Mouse (Mus musculus) limb, embryonic 12.5 days (tissue): ENCODE results near the gene Acsf2. TPM values are rescaled to one million over a fixed set of nuclear protein-coding genes. Genes with fewer than 3 reads are reported as not detected.
A peak's percentile ranks its signal among the peaks of the same experiment; 100 is the strongest.
"Not testable (repeated sequence)": the region's sequence is repeated elsewhere in the genome, so short reads cannot be mapped to it uniquely, and the experiment has no call there.

Experiments
- ATAC-seq: fragments of 200-750 bp; cut with Nextera tagmentation; 2 replicates; pipeline ENCODE4 v1.8.0; 2017; ENCODE audit warnings: low read depth, moderate TSS enrichment; ENCODE audit not compliant: insufficient number of reproducible peaks, insufficient read depth, low FRiP score, low TSS enrichment
- H3K27ac ChIP-seq: fragments of 300-500 bp; sonication (generic); 2 replicates; pipeline ENCODE4 v1.5.1; 2016; ENCODE audit warnings: mild to moderate bottlenecking, moderate library complexity
- H3K27me3 ChIP-seq: fragments of 300-500 bp; sonication (generic); 2 replicates; pipeline ENCODE4 v1.6.1; 2016; ENCODE audit warnings: mild to moderate bottlenecking, moderate library complexity
- H3K36me3 ChIP-seq: fragments of 300-500 bp; sonication (generic); 2 replicates; pipeline ENCODE4 v1.6.1; 2016; ENCODE audit warnings: mild to moderate bottlenecking, moderate library complexity
- H3K4me1 ChIP-seq: fragments of 300-500 bp; sonication (generic); replicated peaks from 2 replicates; pipeline ENCODE4 v1.6.1; 2016
- H3K4me2 ChIP-seq: fragments of 300-500 bp; sonication (generic); 2 replicates; pipeline ENCODE4 v1.6.1; 2016; ENCODE audit warnings: mild to moderate bottlenecking, moderate library complexity
- H3K4me3 ChIP-seq: fragments of 300-500 bp; sonication (generic); replicated peaks from 2 replicates; pipeline ENCODE4 v1.5.1; 2016; ENCODE audit warnings: mild to moderate bottlenecking
- H3K9ac ChIP-seq: fragments of 300-500 bp; sonication (generic); replicated peaks from 2 replicates; pipeline ENCODE4 v1.6.1; 2016; ENCODE audit warnings: mild to moderate bottlenecking, moderate library complexity
- H3K9me3 ChIP-seq: fragments of 300-500 bp; sonication (generic); 2 replicates; pipeline ENCODE4 v1.6.1; 2016; ENCODE audit warnings: mild to moderate bottlenecking, moderate library complexity
- WGBS: fragments of 180-500 bp; shearing (Covaris S2); methylation state at CpG from one replicate; pipeline ENCODE4 v1.1.7; 2016; 5-methylcytosine and 5-hydroxymethylcytosine counted together
- polyA plus RNA-seq: library from polyadenylated mRNA; unstranded; fragments of >200 nt; fragmentation: Nextera tagmentation; extraction: Ambion mirVana; gene quantifications from 2 replicates; pipeline ENCODE4 v1.2.1, GENCODE M21; 2016

The Acsf2 gene
- 5.0 and 6.0 TPM in 2 replicates for polyA plus RNA-seq

DNA sequence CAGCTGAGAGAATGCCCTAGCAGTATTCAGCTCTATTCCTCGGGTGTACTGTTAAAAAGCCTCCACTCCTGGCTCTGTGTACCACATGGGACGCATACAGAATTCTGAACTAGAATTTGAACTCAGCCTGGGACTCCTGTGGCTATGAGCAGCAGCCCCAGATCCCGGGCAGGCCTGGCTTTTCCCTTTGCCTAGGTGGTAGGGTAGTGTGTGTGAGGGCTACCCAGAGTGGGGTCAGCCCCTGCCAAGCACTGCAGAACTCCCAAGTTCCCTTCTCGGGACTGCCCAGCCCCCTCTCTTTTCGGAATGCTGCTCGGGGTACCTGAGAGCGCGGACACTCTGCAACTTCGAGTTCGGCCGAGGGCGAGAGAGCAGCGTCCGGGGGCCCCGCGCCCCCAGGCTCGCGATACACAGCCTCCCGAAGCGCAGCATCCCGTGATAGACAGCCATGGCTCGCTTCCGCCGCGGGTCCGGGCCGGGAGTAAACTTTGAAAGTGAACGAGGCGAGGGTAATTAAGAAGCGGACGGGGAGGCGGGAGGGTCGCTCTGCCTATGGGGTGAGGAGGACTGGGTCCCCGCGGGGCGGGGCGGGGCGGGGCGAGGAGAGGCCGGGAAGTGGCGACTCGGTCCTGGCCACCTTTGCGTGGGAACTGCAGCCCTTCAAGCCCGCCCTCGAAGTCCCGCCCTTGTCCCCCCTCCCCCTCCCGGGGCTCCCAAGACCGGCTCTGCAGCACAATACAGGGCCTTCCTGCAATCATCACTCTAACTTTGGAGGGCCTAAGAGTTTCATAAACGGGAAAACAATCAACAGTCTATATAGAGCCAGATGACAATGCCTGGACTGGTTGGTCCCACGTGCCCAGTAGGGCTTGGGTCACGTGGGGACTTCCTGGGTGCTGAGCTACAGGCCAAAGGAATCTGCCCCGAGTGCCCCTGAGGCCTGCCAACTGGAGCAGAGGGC lies at the start of gene Acsf2:
Acsf2 (minus strand) TSS at position 551 of the 961 bp plus-strand sequence.
- 2% methylated on average over 48 of the region's 52 CpGs for WGBS
- H3K9me3 ChIP-seq = no peaks in the 10 kb centered on the region
- H3K4me2 ChIP-seq = peak within 1 kb of the TSS; percentile 60
- peaks cover 7% of the 10 kb centered on the region; the same call in 1 of the 2 replicates for H3K36me3 ChIP-seq
- H3K27me3 ChIP-seq = peaks cover 4% of the 10 kb centered on the region; the same call in 1 of the 2 replicates
- peak within 1 kb of the TSS; percentile 74 for H3K9ac ChIP-seq
- H3K4me3 ChIP-seq = peak within 1 kb of the TSS; percentile 59
- peaks cover 13% of the 10 kb centered on the region for H3K4me1 ChIP-seq
- ATAC-seq = peak; percentile 90
- peak within 1 kb of the TSS; percentile 67 for H3K27ac ChIP-seq

GRCm38 (mm10) chr11:94651241-94651640 lies 49.6 kb upstream of the Acsf2 start:
- not testable (repeated sequence) for H3K27me3 ChIP-seq, H3K9ac ChIP-seq, H3K9me3 ChIP-seq, H3K4me3 ChIP-seq, ATAC-seq, H3K27ac ChIP-seq, H3K4me2 ChIP-seq
- 94% methylated on average over 5 of the region's 7 CpGs for WGBS
- peaks cover 54% of the 10 kb centered on the region for H3K36me3 ChIP-seq
- H3K4me1 ChIP-seq = peaks cover 17% of the 10 kb centered on the region

- H3K9me3 ChIP-seq = no peaks in the 10 kb centered on the region
- H3K27me3 ChIP-seq = no peaks in the 10 kb centered on the region
- no peak overlapping the region for H3K4me3 ChIP-seq
Observed at GRCm38 (mm10) chr11:94646457-94646856, 44.8 kb upstream of the Acsf2 start.

GRCm38 (mm10) chr11:94644461-94645219 lies 43.0 kb upstream of the Acsf2 start:
- no peaks in the 10 kb centered on the region for H3K27me3 ChIP-seq
- H3K4me1 ChIP-seq = no peaks in the 10 kb centered on the region
- H3K9ac ChIP-seq = no peak overlapping the region
- 91% methylated on average over 8 of the region's 8 CpGs for WGBS
- no peak for ATAC-seq
- peaks cover 97% of the 10 kb centered on the region for H3K36me3 ChIP-seq
- no peaks in the 10 kb centered on the region for H3K9me3 ChIP-seq
- H3K27ac ChIP-seq = no peak overlapping the region
- H3K4me2 ChIP-seq = no peak overlapping the region
- H3K4me3 ChIP-seq = no peak overlapping the region

More at GRCm38 (mm10) chr11:94646457-94646856, 44.8 kb upstream of the Acsf2 start:
- H3K4me2 ChIP-seq = no peak overlapping the region
- H3K36me3 ChIP-seq = peaks cover 95% of the 10 kb centered on the region
- 96% methylated on average over 4 of the region's 4 CpGs for WGBS
- no peak overlapping the region for H3K27ac ChIP-seq
- no peaks in the 10 kb centered on the region for H3K4me1 ChIP-seq
- no peak overlapping the region for H3K9ac ChIP-seq
- no peak for ATAC-seq

DNA sequence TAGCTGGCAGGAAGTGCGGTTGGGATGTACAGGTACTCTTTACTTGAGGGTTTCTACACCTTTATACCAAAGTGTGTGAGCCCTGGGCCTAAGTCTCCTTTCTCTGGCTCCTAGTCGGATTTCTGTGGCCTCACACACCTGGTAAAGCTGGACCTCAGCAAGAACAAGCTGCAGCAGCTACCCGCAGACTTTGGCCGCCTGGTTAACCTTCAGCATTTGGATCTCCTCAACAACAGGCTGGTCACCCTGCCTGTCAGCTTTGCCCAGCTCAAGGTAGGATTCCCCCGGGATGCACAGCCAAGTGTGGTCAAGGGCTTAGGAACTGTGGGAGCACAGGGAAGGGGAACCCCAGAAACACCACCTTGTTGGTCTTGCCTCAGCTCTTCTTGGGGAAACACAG lies 32.8 kb upstream of the Acsf2 start:
- no peak for ATAC-seq
- Histone ChIP-seq H3K36me3 (peaks cover 79% of the 10 kb centered on the region), H3K27ac (no peak overlapping the region), H3K9me3 (no peaks in the 10 kb centered on the region), H3K4me2 (no peak overlapping the region), H3K4me3 (no peak overlapping the region), H3K27me3 (no peaks in the 10 kb centered on the region), H3K9ac (no peak overlapping the region), H3K4me1 (peaks cover 12% of the 10 kb centered on the region)
- WGBS = 89% methylated on average over 5 of the region's 5 CpGs

GRCm38 (mm10) chr11:94632988-94633387 lies 31.3 kb upstream of the Acsf2 start:
- no peak for ATAC-seq
- 81% methylated on average over 8 of the region's 8 CpGs for WGBS

GRCm38 (mm10) chr11:94631969-94632368 lies 30.3 kb upstream of the Acsf2 start:
- H3K36me3 ChIP-seq = peaks cover 54% of the 10 kb centered on the region
- WGBS = 96% methylated on average over 5 of the region's 5 CpGs

More at GRCm38 (mm10) chr11:94632988-94633387, 31.3 kb upstream of the Acsf2 start:
- Histone ChIP-seq H3K4me3 (no peak overlapping the region), H3K4me2 (no peak overlapping the region), H3K4me1 (peaks cover 12% of the 10 kb centered on the region), H3K36me3 (peaks cover 64% of the 10 kb centered on the region), H3K9ac (no peak overlapping the region), H3K27me3 (no peaks in the 10 kb centered on the region), H3K27ac (no peak overlapping the region), H3K9me3 (no peaks in the 10 kb centered on the region)

DNA sequence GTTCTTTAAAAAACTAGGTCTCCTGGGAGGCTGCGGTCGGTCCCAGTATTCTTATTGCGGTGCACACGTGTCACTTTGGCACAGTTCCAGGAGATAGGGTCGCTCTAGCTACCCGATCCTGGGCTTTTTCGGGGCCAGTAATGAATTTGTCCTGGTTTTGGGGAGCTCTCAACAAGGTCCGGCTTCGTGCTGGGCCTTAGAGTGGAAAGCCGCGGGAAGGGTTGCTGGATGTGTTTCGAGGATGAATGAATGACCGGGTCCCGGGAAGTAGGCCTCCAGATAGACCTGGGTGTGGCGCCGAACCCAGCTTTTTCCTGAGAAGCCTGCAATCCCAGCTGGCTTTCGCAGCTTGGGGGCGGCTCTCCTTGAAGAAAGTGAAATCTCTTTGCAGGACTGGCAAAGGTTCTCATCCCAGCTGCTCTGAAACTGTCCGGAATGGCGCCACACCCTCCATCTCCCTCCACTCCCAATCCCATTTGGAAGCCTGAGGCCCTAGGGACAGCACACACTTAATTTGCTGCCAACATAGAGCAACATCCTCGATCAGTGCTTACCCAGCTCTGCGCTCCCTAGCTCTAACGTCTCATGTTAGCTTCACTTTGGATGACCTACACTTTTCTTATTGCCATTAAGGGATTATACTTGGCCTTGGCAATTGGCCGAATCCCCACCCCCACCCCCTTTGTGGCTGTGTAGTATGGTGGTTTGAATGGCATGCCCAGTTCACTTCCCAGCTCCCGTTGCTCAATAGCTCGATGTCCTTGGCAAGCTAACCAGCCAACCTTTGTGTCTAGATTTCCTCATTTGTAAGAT lies 28.7 kb upstream of the Acsf2 start:
- peaks cover 39% of the 10 kb centered on the region for H3K36me3 ChIP-seq
- no peaks in the 10 kb centered on the region for H3K27me3 ChIP-seq
- H3K4me3 ChIP-seq = peak overlapping the region; percentile 88
- H3K9ac ChIP-seq = peak overlapping the region; percentile 82
- H3K27ac ChIP-seq = peak overlapping the region; percentile 56
- peaks cover 12% of the 10 kb centered on the region for H3K4me1 ChIP-seq
- WGBS = 15% methylated on average over 26 of the region's 26 CpGs
- no peaks in the 10 kb centered on the region for H3K9me3 ChIP-seq
- peak; percentile 57; the same call in 1 of the 2 replicates for ATAC-seq
- H3K4me2 ChIP-seq = peak overlapping the region; percentile 86

More at GRCm38 (mm10) chr11:94631969-94632368, 30.3 kb upstream of the Acsf2 start:
- no peak overlapping the region for H3K4me3 ChIP-seq
- H3K4me1 ChIP-seq = peaks cover 12% of the 10 kb centered on the region
- H3K27me3 ChIP-seq = no peaks in the 10 kb centered on the region
- no peak overlapping the region for H3K27ac ChIP-seq
- H3K9ac ChIP-seq = no peak overlapping the region
- no peak for ATAC-seq
- H3K4me2 ChIP-seq = no peak overlapping the region
- H3K9me3 ChIP-seq = no peaks in the 10 kb centered on the region

DNA sequence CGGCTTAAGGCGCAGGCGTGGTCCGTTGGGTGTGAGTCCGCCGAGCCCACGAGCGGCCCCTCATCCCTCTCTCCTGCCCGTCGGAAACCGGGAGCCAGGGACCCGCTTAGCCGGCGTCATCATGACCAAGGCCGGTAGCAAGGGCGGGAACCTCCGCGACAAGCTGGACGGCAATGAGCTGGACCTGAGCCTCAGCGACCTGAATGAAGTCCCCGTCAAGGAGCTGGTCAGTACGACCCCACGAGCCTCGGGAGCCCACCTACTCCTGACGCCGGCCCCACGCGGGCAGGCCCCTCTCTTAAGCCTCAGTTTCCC lies 28.2 kb upstream of the Acsf2 start:
- H3K9ac ChIP-seq = peak overlapping the region; percentile 82

GRCm38 (mm10) chr11:94629199-94629883 lies 27.7 kb upstream of the Acsf2 start, which contains the start of gene Lrrc59:
Lrrc59 (plus strand) TSS chr11:94629767.
- peaks cover 12% of the 10 kb centered on the region for H3K4me1 ChIP-seq
- WGBS = 4% methylated on average over 41 of the region's 41 CpGs
- no peaks in the 10 kb centered on the region for H3K27me3 ChIP-seq
- peak within 1 kb of the TSS; percentile 86 for H3K4me2 ChIP-seq
- peak within 1 kb of the TSS; percentile 82 for H3K9ac ChIP-seq
- H3K9me3 ChIP-seq = no peaks in the 10 kb centered on the region
- peak; percentile 97 for ATAC-seq
- H3K27ac ChIP-seq = peak within 1 kb of the TSS; percentile 56
- peaks cover 28% of the 10 kb centered on the region for H3K36me3 ChIP-seq
- H3K4me3 ChIP-seq = peak within 1 kb of the TSS; percentile 88

More for the DNA sequence above, 28.2 kb upstream of the Acsf2 start:
- no peaks in the 10 kb centered on the region for H3K27me3 ChIP-seq
- peak; percentile 59; the same call in 1 of the 2 replicates for ATAC-seq
- peaks cover 33% of the 10 kb centered on the region for H3K36me3 ChIP-seq
- H3K27ac ChIP-seq = peak overlapping the region; percentile 56
- peak overlapping the region; percentile 86 for H3K4me2 ChIP-seq
- peak overlapping the region; percentile 88 for H3K4me3 ChIP-seq
- H3K9me3 ChIP-seq = no peaks in the 10 kb centered on the region
- WGBS = 0% methylated on average over 28 of the region's 28 CpGs
- H3K4me1 ChIP-seq = peaks cover 12% of the 10 kb centered on the region
